Mouse (Mus musculus) liver, embryonic 14 days (tissue): ENCODE results near the gene Smg7. TPM values are rescaled to one million over a fixed set of nuclear protein-coding genes. Genes with fewer than 3 reads are reported as not detected.

Source experiments
- polyA plus RNA-seq: library from polyadenylated mRNA; depleted of rRNA; stranded (reverse); fragments of >200 nt; gene quantifications from 2 replicates; pipeline ENCODE4 v1.2.3, GENCODE M21; 2012; rRNA removed

The Smg7 gene
- polyA plus RNA-seq: 9.8 and 11.9 TPM in 2 replicates

DNA sequence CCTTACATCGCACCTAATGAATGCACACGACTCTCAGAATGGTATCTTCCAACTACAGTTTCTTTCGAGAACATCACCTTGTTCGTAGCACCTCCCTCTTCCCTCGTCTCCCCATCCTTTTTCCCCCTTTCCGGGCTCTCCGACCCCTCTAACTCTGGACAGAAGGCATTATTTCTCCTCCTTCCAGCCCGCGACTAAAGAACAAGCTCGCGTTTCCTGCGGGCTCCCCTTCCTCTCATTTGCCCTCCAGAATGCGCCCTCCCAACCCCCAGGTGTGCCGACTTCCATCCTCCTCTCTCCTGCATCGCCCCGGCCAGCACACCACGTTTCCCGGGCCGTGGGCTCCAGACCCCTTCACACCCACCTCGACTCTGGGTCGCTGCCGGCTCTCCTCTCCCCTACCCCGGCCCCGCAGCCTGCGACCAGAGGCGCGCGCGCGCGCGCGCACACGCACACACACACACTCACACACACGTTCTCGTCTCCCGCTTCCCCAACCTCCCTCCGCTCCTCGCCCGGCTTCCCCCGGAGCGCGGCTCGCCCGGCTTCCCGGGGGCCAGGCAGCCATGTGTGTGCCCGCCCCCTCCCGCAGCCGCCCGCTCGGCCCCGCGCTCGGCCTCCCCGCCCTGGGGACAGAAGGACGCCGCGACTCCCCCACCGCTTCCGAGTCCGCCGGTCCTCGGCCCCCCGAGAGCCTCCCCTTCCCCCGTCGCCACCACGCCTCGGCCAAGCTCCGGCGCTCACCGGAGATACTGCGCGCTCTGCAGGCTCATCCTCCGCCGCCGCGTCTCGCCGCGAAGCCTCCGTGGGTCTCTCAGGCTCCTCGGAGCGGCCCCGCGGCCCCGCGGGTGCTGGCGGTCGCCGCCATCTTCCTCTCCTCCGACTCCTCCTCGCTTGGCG, at the start of gene Smg7:
Gene Smg7, minus strand, starts transcription at position 882 of the 900 bp plus-strand sequence.

DNA sequence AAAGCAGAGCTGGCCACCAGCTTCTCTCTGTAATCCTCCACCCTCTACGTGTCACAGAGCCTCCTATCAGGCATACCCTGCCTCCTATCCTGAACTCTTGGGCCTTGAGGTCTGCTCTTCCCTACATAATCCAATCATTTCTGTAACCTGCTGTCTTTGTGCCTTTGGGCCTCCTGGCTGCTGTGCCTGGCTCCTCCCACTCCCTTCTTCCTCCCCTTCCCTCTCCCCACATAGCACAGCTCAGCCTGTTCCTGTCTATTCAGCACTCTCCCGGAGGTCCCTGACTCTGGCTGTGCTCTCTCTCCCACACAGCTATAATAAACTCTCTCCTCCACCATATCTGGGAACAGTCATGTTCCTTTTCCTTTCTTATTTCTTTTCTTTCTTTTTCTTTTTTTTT, 102.5 kb downstream of the Smg7 start, which contains the start of gene Ncf2:
Gene Ncf2, plus strand, starts transcription at position 298 of the 400 bp plus-strand sequence.

Other genes with a start within 250 kb of the Smg7 start
- gene Apobec4, start 152.1 kb downstream of the Smg7 start, polyA plus RNA-seq: not detected in 2 replicates
- 4.8 and 5.8 TPM in 2 replicates for gene Rgl1, start 136.3 kb downstream of the Smg7 start, polyA plus RNA-seq
- 72.7 and 83.1 TPM in 2 replicates for gene Arpc5, start 136.1 kb downstream of the Smg7 start, polyA plus RNA-seq
- gene Ncf2, start 102.5 kb downstream of the Smg7 start, polyA plus RNA-seq: 6.6 and 9.1 TPM in 2 replicates
- 0.01 and 0.03 TPM in 2 replicates for gene Nmnat2, start 52.3 kb upstream of the Smg7 start, polyA plus RNA-seq